Mouse (Mus musculus): ENCODE results near the gene Pacs2.

Pacs2 gene

GRCm38 (mm10) chr12:113013604-113014558 is at the start of gene Pacs2:
Pacs2 (plus strand) TSS chr12:113014508.
- peak; percentile 94 for DNase-seq

DNA sequence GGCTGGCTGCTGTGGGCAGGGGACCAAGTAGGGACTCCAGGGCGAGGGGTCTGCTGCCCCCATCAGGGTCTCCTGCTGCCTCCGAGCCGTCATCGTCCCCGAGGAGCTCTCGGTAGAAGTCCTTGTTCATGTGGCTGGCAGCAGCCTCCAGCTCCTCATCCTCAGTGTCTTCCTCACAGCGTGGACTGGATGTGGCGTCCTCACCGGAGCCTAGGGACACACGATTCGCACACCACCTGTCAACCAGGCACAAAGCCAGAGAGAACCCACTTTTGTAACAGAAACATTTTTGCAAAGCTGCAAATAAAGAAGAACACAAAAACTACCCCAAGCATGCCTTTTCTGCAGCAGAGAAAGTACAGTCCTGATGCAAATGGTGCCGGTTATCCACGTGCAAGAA is 48.5 kb upstream of the Pacs2 start:
- DNase-seq: no peak

DNA sequence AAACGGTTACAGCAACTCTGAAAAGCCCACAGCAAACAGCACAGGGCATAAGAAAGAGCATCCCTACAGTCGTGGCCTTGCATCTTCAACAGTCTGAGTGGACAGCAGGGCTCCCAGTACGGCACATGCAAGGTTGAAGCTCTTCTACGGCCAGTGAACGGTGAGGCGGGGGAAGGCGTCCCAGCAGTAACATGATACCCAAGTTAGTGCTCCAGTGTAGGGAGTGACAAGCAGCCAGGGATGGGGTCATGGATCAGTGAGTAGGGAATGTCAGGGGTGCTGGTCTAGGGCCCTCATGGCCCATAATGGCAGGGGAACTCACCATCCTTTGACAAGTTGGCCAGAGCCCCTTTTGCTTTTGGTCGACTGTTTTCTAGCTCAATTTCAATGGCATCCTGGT is 45.4 kb upstream of the Pacs2 start:
- no peak for DNase-seq

DNA sequence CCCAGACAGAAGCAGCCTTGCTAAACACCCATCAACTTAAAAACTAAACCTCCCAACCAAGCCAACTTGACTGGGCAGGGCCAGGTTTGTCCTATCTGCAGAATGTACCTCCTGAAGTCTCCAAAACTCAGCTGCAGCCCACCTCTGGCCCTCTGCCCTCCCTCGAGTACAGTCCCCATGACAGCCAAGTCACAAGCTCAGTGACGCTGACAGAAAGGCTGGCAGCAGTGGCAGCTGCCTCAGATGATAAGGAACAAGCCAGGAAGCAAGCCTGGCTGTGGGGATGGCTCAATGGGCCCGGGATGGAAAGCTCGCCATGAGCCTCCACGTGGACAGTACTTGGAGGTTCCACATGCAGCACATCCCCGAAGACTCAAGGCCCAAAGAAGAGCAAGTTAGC is 44.7 kb upstream of the Pacs2 start:
- no peak for DNase-seq

DNA sequence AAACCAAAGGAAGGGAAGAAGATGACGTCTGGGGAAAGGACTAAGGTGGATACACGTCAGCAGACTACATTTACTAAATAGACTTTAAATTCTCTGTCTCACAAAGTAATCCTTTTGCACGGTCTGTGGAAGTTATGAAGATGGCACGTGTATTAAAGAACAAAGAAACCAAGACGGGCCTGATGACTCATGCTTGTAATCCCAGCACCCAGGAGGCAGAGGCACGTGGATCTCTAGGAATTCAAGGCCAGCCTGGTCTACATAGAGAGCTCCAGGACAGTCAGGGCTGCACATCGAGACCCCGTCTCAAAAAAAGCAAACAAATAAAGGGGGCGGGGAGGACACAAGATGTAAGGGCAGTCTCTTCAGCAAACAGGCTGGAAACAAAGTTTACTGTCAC is 39.6 kb upstream of the Pacs2 start:
- DNase-seq: no peak

DNA sequence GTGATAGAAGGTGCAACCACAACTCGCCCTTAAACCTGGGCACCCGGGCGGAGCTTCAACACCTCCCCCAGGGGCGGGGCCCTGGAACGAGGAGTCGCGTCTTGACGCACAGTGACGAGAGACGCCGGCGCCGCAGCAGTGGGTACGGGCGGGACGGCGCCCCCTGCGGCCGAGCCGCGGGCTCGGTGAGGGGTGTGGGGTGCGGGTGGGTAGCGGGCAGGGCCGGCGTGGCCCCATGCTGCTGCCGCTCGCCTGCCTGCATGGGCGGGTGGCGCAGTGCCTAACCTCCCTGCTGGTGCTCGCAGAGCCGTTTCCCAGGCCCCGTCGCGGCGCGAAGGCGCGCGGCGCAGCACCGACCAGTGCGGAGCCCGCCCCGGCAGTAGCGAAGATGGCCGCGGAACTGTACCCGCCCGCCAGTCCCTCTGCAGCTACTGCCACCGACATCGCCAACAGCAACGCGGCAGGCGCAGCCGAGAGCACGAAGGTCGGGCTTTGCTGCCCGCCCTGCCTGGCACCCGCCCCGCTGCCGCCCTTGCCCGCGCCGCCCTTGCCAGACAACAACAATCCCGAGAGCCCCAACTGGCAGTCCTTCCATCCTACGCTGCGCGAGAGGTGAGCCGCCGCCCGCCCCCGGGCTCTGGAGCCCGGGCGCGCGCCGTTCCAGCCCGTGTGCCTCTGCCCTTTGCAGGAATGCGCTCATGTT is 37.8 kb upstream of the Pacs2 start, which contains the start of gene Btbd6:
Btbd6 (plus strand) TSS at position 112 of the 703 bp plus-strand sequence.
- peak; percentile 91 for DNase-seq

- DNase-seq: no peak
Observed at GRCm38 (mm10) chr12:112977156-112977555, 37.2 kb upstream of the Pacs2 start.

- DNase-seq: no peak
Observed at GRCm38 (mm10) chr12:112982031-112982430, 32.3 kb upstream of the Pacs2 start.

- DNase-seq: peak; percentile 46
Observed at GRCm38 (mm10) chr12:112985346-112985745, 29.0 kb upstream of the Pacs2 start.

GRCm38 (mm10) chr12:112987877-112988276 is 26.4 kb upstream of the Pacs2 start:
- DNase-seq: peak; percentile 50

- DNase-seq: no peak
Observed at GRCm38 (mm10) chr12:112990706-112991405, 23.5 kb upstream of the Pacs2 start.

GRCm38 (mm10) chr12:112991444-112991843 is 22.9 kb upstream of the Pacs2 start:
- no peak for DNase-seq

DNA sequence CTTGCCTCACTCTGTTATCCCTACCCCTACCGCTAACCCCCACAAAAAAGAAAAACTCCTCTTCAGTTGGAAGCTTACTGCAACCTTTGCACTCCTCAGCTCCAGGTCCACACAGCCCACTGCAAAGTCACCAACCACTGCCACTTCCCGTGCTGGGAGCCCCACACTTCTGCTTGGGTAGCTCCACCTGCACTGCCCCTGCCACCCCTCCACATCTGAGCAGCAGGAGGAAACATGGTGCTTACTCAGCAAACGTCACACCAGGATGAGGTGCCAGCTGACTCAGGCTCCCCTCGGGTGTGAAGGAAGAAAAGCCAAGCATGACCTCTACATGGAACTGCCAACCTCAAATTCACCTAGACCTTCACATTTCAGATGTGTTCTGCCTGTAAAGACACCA is 20.2 kb upstream of the Pacs2 start:
- peak; percentile 78 for DNase-seq

GRCm38 (mm10) chr12:112999569-113000293 is 14.6 kb upstream of the Pacs2 start:
- peak; percentile 25 for DNase-seq

GRCm38 (mm10) chr12:113000294-113001132 is 13.8 kb upstream of the Pacs2 start, which contains the start of gene Brf1:
Brf1 (minus strand) TSS chr12:113000704.
- DNase-seq: peak; percentile 98

- DNase-seq: no peak
Observed at GRCm38 (mm10) chr12:113001133-113001474, 13.2 kb upstream of the Pacs2 start.

DNA sequence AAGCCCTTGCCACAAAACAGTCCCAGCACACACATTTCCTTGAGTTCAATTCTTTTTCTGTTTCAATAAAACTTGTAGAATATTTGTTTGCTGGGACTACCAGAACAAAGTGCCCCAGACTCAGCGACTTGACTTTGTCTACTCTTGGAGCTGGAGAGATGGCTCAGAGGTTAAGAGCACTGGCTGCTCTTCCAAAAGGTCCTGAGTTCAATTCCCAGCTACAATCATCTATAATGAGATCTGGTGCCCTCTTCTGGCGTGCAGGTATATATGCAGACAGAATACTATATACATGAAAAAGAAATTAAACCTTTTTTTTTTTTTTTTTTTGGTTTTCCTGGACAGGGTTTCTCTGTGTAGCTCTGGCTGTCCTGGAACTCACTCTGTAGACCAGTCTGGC is 11.6 kb upstream of the Pacs2 start:
- peak; percentile 42 for DNase-seq

DNA sequence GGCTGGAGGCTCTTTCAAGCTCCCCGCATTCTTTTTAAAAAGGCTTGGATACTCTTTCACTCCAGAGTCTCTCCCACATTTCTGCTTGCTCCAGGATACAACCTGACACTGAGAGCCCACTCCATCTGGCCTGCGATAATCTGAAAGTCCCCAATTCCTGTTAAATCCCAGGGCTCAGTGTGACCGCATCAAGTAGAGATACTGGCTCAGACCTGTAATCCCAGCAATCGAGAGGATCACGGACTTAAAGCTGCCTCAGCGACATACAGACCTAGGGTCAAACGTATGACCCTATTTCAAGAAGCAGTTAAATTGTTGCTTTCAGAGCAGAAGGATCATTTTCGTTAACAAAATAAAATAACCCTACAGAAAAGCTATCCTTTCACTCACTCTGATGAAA is 10.3 kb upstream of the Pacs2 start:
- no peak for DNase-seq

GRCm38 (mm10) chr12:113004993-113005392 is 9.3 kb upstream of the Pacs2 start:
- DNase-seq: peak; percentile 86

- no peak for DNase-seq
Observed at GRCm38 (mm10) chr12:113011702-113012360, 2.5 kb upstream of the Pacs2 start.

GRCm38 (mm10) chr12:113012443-113012842 is 1.9 kb upstream of the Pacs2 start:
- no peak for DNase-seq
